Mouse (Mus musculus) embryonic facial prominence, embryonic 11.5 days (tissue): Measurements from ENCODE around the gene Tor2a. TPM values are rescaled to one million over a fixed set of nuclear protein-coding genes. Genes with fewer than 3 reads are reported as not detected.
A peak's percentile ranks its signal among the peaks of the same experiment; 100 is the strongest.

ENCODE experiments used
- ATAC-seq: fragments of 200-750 bp; cut with Nextera tagmentation; replicated peaks from 2 replicates; pipeline ENCODE4 v1.8.0; 2017; ENCODE audit warnings: low read depth; ENCODE audit not compliant: insufficient number of reproducible peaks, low FRiP score, low TSS enrichment
- DNase-seq: peaks from one replicate; pipeline ENCODE4 v3.0.0-alpha.2; 2015; ENCODE audit warnings: low spot score
- H3K27ac ChIP-seq: fragments of 300-500 bp; sonication (generic); replicated peaks from 2 replicates; pipeline ENCODE4 v1.5.1; 2014; ENCODE audit warnings: mild to moderate bottlenecking, low read depth, low read length, control low read depth
- H3K27me3 ChIP-seq: fragments of 300-500 bp; sonication (generic); 2 replicates; pipeline ENCODE4 v1.6.1; 2014; ENCODE audit warnings: mild to moderate bottlenecking, low read length, moderate library complexity, mixed read lengths; ENCODE audit not compliant: control insufficient read depth, insufficient read depth
- H3K36me3 ChIP-seq: fragments of 300-500 bp; sonication (generic); replicated peaks from 2 replicates; pipeline ENCODE4 v1.6.1; 2014; ENCODE audit warnings: low read depth, mild to moderate bottlenecking, low read length, moderate library complexity, mixed read lengths; ENCODE audit not compliant: control insufficient read depth, insufficient read depth
- H3K4me1 ChIP-seq: fragments of 300-500 bp; sonication (generic); 2 replicates; pipeline ENCODE4 v1.6.1; 2014; ENCODE audit warnings: low read length, mixed read lengths; ENCODE audit not compliant: control insufficient read depth, insufficient read depth
- H3K4me2 ChIP-seq: fragments of 300-500 bp; sonication (generic); 2 replicates; pipeline ENCODE4 v1.6.1; 2014; ENCODE audit warnings: low read depth, mild to moderate bottlenecking, control low read depth, low read length, moderate library complexity
- H3K4me3 ChIP-seq: fragments of 300-500 bp; sonication (generic); 2 replicates; pipeline ENCODE4 v1.5.1; 2014; ENCODE audit warnings: low read depth, low read length, control low read depth
- H3K9ac ChIP-seq: fragments of 300-500 bp; sonication (generic); replicated peaks from 2 replicates; pipeline ENCODE4 v1.6.1; 2014; ENCODE audit warnings: mild to moderate bottlenecking, control low read depth, low read length
- H3K9me3 ChIP-seq: fragments of 300-500 bp; sonication (generic); replicated peaks from 2 replicates; pipeline ENCODE4 v1.6.1; 2016; ENCODE audit warnings: mild to moderate bottlenecking, low read length, inconsistent platforms, mixed read lengths; ENCODE audit not compliant: control insufficient read depth
- whole genome bisulfite sequencing: fragments of 180-500 bp; shearing (Covaris S2); extraction: QIAGEN DNeasy Blood & Tissue Kit; methylation state at CpG from one replicate; pipeline ENCODE4 v1.1.7; 2014; 5-methylcytosine and 5-hydroxymethylcytosine counted together
- polyA plus RNA-seq: library from polyadenylated mRNA; unstranded; fragments of >200 nt; fragmentation: Nextera tagmentation; extraction: Ambion mirVana; gene quantifications from 2 replicates; pipeline ENCODE4 v1.2.1, GENCODE M21; 2014

Tor2a gene
- polyA plus RNA-seq: 47.8 and 54.3 TPM in 2 replicates

DNA sequence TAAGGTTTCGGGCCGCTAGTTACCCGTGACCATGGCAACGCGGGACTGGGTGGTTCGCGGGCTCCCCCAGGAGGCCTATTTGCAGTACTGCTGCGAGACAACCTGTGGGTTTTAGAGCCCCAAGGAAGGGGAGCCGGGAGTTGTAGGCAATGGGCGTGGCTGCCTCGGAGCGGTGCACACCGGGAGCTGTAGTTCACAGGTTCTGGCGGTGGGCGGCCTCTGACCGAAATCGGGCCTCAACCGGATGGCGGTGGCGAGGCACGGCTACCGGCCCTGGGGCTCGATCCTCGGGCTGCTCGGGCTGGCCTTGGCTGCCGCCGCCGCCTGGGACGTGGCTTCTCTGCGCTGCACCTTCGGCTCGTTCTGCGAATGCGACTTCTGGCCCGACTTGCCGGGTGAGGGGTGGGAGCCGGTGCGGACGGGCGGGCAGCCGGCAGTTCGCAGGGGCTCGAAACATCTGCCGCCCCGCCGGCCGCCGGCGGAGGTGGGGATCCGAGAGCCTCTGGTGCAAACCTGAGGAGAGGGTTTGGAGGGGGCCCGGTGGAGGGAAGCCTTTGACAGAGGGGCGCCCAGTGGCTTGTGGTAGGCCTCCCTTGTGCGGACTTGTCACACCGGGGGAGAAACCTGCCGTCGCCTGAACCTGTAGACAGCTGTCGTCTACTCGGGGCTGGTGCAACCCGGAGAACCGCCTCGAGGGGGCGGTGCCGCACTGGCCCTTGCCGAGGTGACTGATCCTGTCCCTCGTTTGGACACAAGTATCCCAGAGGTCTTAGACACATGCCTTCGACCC lies at the start of gene Tor2a:
TSS of gene Tor2a (plus strand) at position 179 of the 790 bp plus-strand sequence.
- Histone ChIP-seq H3K36me3 (peaks cover 6% of the 10 kb centered on the region), H3K27me3 (no peaks in the 10 kb centered on the region), H3K9ac (peak within 1 kb of the TSS; percentile 82), H3K27ac (peak within 1 kb of the TSS; percentile 79), H3K4me3 (peak within 1 kb of the TSS; percentile 62), H3K4me1 (no peaks in the 10 kb centered on the region), H3K9me3 (no peaks in the 10 kb centered on the region), H3K4me2 (peak within 1 kb of the TSS; percentile 56)
- DNase-seq: peak; percentile 99
- WGBS: under 1% methylated on average over 66 of the region's 66 CpGs
- ATAC-seq: peak; percentile 72

DNA sequence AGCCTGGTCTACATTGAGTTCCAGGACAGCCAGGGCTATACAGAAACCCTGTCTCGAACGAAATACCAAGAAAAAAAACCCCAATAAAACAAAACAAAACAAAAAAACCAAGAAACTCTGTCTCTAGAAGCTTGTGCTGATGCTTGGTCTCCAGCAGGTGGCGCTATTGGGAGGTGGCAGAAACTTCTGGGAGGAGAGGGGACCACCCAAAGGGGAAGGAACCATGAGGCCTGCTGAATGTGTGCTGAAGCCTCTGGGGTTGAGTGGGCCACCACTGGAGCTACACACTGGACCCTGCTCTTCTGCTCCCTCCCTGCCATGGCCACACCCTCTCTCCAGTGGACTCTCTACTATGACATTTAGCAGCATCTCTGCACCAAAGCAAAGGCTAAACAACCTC lies 48.4 kb upstream of the Tor2a start:
- H3K9me3 ChIP-seq: no peaks in the 10 kb centered on the region
- H3K36me3 ChIP-seq: peaks cover 13% of the 10 kb centered on the region
- peak; percentile 82 for DNase-seq
- 49% methylated on average over 3 of the region's 3 CpGs for WGBS
- no peak for ATAC-seq
- H3K27me3 ChIP-seq: no peaks in the 10 kb centered on the region
- H3K4me2 ChIP-seq: no peak overlapping the region
- peaks cover 4% of the 10 kb centered on the region; the same call in 1 of the 2 replicates for H3K4me1 ChIP-seq
- H3K4me3 ChIP-seq: no peak overlapping the region
- H3K27ac ChIP-seq: no peak overlapping the region
- no peak overlapping the region for H3K9ac ChIP-seq

DNA sequence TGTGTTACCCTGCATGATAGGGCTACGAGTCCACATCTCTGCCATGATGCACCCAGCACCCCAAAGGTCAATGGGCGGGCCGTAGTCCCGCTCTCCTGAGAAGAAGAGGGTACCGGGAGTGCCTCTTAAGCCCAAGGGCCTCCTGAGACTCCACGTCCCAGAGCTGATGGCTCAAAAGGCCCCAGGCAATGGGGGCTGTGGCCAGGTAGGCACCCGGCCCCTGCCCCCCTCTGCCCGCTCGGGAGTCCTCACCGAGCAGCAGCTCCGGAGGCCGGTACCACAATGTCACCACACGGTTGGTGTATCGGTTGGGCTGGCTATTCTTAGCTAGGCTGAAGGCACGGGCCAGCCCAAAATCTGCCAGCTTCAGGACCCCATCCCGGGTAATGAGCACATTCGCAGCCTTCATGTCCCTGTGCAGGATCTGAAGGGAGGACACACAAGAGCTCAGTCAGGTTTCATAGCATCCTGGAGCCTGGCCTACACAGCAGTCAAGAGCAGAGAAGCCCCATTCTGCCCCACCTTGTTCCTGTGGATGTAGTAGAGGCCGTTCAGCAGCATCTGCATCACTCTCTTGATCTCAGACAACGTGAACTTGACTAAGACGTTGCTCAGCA lies 47.4 kb upstream of the Tor2a start:
- Histone ChIP-seq H3K4me2 (no peak overlapping the region), H3K9me3 (no peaks in the 10 kb centered on the region), H3K9ac (no peak overlapping the region), H3K27ac (no peak overlapping the region), H3K27me3 (no peaks in the 10 kb centered on the region), H3K36me3 (peaks cover 13% of the 10 kb centered on the region), H3K4me1 (peaks cover 4% of the 10 kb centered on the region; the same call in 1 of the 2 replicates), H3K4me3 (no peak overlapping the region)
- ATAC-seq (no peak), DNase-seq (no peak)
- 96% methylated on average over 20 of the region's 20 CpGs for WGBS

DNA sequence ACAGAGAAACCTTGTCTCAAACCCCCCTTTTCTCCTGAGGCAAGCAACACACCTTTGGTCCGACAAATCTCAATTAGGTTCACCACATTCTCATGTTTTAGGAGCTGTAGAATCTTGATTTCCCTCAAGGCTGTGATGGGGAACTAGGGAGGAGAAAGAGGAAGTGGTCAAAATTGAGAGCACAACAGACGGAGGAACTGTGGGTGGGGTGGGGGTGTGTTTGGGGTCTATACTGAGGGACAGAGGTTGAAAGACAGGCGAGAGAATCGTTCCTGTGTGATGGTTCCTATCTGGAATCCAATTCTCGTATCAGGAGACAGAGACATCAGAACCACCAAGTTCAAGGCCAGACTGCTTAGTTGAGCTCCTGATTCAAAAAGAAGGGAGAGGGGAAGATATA lies 46.6 kb upstream of the Tor2a start:
- H3K36me3 ChIP-seq: peaks cover 13% of the 10 kb centered on the region

DNA sequence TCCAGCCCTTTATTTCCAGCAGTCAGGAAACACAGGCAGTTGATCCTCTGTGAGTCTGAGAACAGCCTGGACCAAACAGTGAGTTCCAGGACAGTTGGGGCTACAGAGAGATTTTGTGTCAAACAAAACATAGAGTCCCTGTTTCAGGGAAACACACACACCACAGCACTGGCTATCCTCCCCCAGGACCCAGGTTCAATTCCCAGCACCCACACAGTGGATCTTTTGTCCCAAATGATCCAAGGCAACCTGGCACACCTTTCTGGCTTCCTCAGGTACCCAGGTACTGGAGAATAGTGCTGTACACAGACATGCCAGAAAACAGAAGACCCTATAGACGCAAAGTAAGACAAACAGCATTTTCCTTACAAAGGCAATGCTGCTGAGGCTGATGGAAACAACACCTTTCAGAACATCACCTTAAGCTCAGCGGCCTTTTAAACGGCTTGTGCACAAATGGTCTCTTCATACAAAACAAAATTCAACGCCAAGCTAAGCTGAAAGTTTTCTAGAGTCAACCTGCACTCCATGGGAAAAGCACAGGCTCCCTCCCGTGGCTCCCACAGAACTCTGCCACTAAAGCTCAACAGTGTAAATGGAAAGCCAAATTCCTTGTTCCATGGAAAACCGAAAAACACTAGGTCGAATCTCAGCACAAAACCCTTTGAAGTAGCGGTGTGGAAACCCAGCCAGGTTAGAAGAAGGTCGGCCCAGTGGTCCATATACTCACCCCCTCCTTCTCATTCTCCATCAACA lies 45.6 kb upstream of the Tor2a start:
- H3K27ac ChIP-seq: 0 out of 2 replicates have a peak overlapping the region, but pooled peaks have one; percentile 93
- no peaks in the 10 kb centered on the region for H3K27me3 ChIP-seq
- peaks cover 13% of the 10 kb centered on the region for H3K36me3 ChIP-seq
- peaks cover 4% of the 10 kb centered on the region; the same call in 1 of the 2 replicates for H3K4me1 ChIP-seq
- H3K4me3 ChIP-seq: peak overlapping the region; percentile 91
- H3K9ac ChIP-seq: peak overlapping the region; percentile 89
- no peak for DNase-seq
- peak overlapping the region; percentile 90 for H3K4me2 ChIP-seq
- ATAC-seq: no peak
- 27% methylated on average over 9 of the region's 9 CpGs for WGBS
- H3K9me3 ChIP-seq: no peaks in the 10 kb centered on the region

More for the DNA sequence above, 46.6 kb upstream of the Tor2a start:
- 90% methylated on average over 5 of the region's 5 CpGs for WGBS
- no peaks in the 10 kb centered on the region for H3K27me3 ChIP-seq
- DNase-seq (no peak), ATAC-seq (no peak)
- no peaks in the 10 kb centered on the region for H3K9me3 ChIP-seq
- no peak overlapping the region for H3K27ac ChIP-seq
- peaks cover 4% of the 10 kb centered on the region; the same call in 1 of the 2 replicates for H3K4me1 ChIP-seq
- no peak overlapping the region for H3K4me2 ChIP-seq
- no peak overlapping the region for H3K4me3 ChIP-seq
- no peak overlapping the region for H3K9ac ChIP-seq

DNA sequence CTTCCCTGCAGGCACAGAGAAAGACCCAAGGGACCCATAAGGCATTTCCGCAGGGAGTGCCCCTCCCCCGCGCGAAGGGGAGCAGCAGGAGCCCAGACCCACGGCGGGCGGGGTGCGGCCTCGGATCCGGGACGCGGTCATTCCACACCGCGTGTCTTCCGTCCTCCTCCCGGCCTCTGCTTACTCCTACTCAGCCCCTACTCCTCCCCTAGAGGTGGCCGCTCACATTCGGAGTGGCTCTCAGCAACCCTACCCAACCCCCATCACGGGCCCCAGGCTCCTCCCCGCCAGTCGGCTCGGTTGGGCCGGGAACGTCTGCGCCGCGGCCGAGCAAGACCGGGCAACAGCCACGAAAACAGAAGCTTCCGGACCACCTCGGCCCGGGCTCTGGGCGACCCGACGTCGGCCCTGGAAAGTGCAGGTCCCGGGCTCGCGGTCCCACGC lies 44.9 kb upstream of the Tor2a start:
- ATAC-seq (peak; percentile 41; the same call in 1 of the 2 replicates), DNase-seq (peak; percentile 67)
- peaks cover 10% of the 10 kb centered on the region for H3K36me3 ChIP-seq
- peak overlapping the region; percentile 89 for H3K9ac ChIP-seq
- peak overlapping the region; percentile 90 for H3K4me2 ChIP-seq
- H3K27ac ChIP-seq: peak overlapping the region; percentile 93; the same call in 1 of the 2 replicates
- no peaks in the 10 kb centered on the region for H3K9me3 ChIP-seq
- under 1% methylated on average over 40 of the region's 41 CpGs for WGBS
- no peaks in the 10 kb centered on the region for H3K27me3 ChIP-seq
- peak overlapping the region; percentile 91 for H3K4me3 ChIP-seq
- peaks cover 4% of the 10 kb centered on the region; the same call in 1 of the 2 replicates for H3K4me1 ChIP-seq

DNA sequence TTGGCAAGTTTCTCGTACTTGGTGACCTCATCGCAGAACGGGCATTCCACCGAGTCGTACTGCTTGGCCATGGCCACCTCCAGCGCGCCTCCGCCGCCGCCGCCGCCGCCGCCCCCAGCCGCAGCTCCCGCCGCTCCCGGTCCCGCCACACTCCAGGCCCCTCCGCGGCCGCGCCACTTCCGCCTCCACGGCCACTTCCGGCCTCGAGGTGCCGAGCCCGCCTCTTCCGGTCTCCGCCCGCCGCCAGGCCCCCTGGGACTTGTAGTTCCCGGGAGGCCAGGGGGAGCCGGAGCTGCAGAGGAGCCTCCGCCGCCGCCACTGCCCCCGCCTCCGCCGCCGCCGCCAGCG lies 44.5 kb upstream of the Tor2a start:
- Histone ChIP-seq H3K36me3 (peaks cover 9% of the 10 kb centered on the region), H3K9me3 (no peaks in the 10 kb centered on the region), H3K9ac (peak overlapping the region; percentile 89), H3K27ac (peak overlapping the region; percentile 93), H3K4me3 (peak overlapping the region; percentile 91), H3K4me1 (peaks cover 4% of the 10 kb centered on the region; the same call in 1 of the 2 replicates), H3K27me3 (no peaks in the 10 kb centered on the region), H3K4me2 (peak overlapping the region; percentile 90)
- peak; percentile 94 for DNase-seq
- peak; percentile 88 for ATAC-seq
- WGBS: 0% methylated on average over 20 of the region's 44 CpGs
